ENCODE assay signal across 8 mouse cellular contexts in genomic region chr8:116946268-116946838, GRCm38 (mm10). TPM values are rescaled to one million over a fixed set of nuclear protein-coding genes. Genes with fewer than 3 reads are reported as not detected.
A peak's percentile ranks its signal among the peaks of the same experiment; 100 is the strongest.
DNase-seq lines count a peak whose midpoint lies in the region; ATAC-seq and TF ChIP-seq lines count a peak whose summit lies in the region.

No protein-coding gene starts in this region.

- peak overlapping the region; percentile 30; the same call in 1 of the 2 replicates for H3K27ac ChIP-seq in lung, embryonic 14.5 days (ENCODE audit: low read depth)

- peak overlapping the region; percentile 9; the same call in 1 of the 2 replicates for H3K9ac ChIP-seq in lung, embryonic 14.5 days

- WGBS in lung, embryonic 14.5 days, result 66% methylated on average over 21 of the region's 21 CpGs

- no peak overlapping the region for H3K4me3 ChIP-seq in lung, embryonic 14.5 days (ENCODE audit: low read depth, low read length)

- no peak for DNase-seq in lung, embryonic 14.5 days
- no peak for DNase-seq in lung, postnatal 25 days (ENCODE audit: low spot score)
- DNase-seq in frontal cortex, postnatal 14 days (ENCODE audit: low spot score in 2 of 2), result peak; percentile 37 to 42
- peak; percentile 8 to 27 for DNase-seq in kidney, postnatal 4 days
- no peak for DNase-seq in yolk sac, embryonic 10.5 days (ENCODE audit: low spot score)
- no peak for DNase-seq in cerebellum, adult 18-20 months
- DNase-seq in MN1 (ENCODE audit: low spot score), result no peak

- H3K9me3 ChIP-seq in lung, embryonic 14.5 days (ENCODE audit: low read depth, low read length), result no peaks in the 10 kb centered on the region

- ATAC-seq in lung, embryonic 14.5 days (ENCODE audit: insufficient read depth), result no peak
- ATAC-seq in monocyte, adult 5-6 weeks (replicated peaks; ENCODE audit: insufficient number of reproducible peaks, low FRiP score, low TSS enrichment, poor library complexity, severe bottlenecking), result peak; percentile 32

- peak overlapping the region; percentile 32 for H3K4me2 ChIP-seq in lung, embryonic 14.5 days

- 0 out of 2 replicates have a peak, but pooled peaks cover 7% of the 10 kb centered on the region for H3K4me1 ChIP-seq in lung, embryonic 14.5 days (ENCODE audit: insufficient read depth)

- no peak for TF ChIP-seq CTCF in lung, embryonic 14.5 days (IDR thresholded peaks at IDR 0.05; ENCODE audit: low read depth)

- no peaks in the 10 kb centered on the region for H3K27me3 ChIP-seq in lung, embryonic 14.5 days (ENCODE audit: insufficient read depth, low read length)

- no peaks in the 10 kb centered on the region for H3K36me3 ChIP-seq in lung, embryonic 14.5 days (ENCODE audit: insufficient read depth)

RNA-seq across cellular contexts. Expression of gene Atmin, which starts 3.2 kb away (rescaled TPM):
- 15.4 and 15.8 TPM in 2 replicates for polyA plus RNA-seq in lung, embryonic 14.5 days (2014; fragmentation: Nextera tagmentation; extraction: Ambion mirVana)
- 20.7 to 30.9 TPM (median 25.9 TPM) in 3 replicates for total RNA-seq in monocyte, adult 5-6 weeks (2017)

RNA-seq across cellular contexts. Expression of gene Cenpn, which starts 24.8 kb away (rescaled TPM):
- 53.9 and 58.9 TPM in 2 replicates for polyA plus RNA-seq in lung, embryonic 14.5 days (2014; fragmentation: Nextera tagmentation; extraction: Ambion mirVana)
- 0.58 to 1.9 TPM (median 1.1 TPM) in 3 replicates for total RNA-seq in monocyte, adult 5-6 weeks (2017)

RNA-seq across cellular contexts. Expression of gene Cmc2, which starts 25.1 kb away (rescaled TPM):
- 88.2 and 92.6 TPM in 2 replicates for polyA plus RNA-seq in lung, embryonic 14.5 days (2014; fragmentation: Nextera tagmentation; extraction: Ambion mirVana)
- total RNA-seq in monocyte, adult 5-6 weeks (2017), result 4.8 to 15.3 TPM (median 11.9 TPM) in 3 replicates

RNA-seq across cellular contexts. Expression of gene 1700030J22Rik, which starts 32.4 kb away (rescaled TPM):
- polyA plus RNA-seq in lung, embryonic 14.5 days (2014; fragmentation: Nextera tagmentation; extraction: Ambion mirVana), result 1.8 and 1.9 TPM in 2 replicates
- 0.29 to 1.3 TPM in 2 of 3 replicates, not detected in the other for total RNA-seq in monocyte, adult 5-6 weeks (2017)

RNA-seq across cellular contexts. Expression of gene Gcsh, which starts 47.0 kb away (rescaled TPM):
- polyA plus RNA-seq in lung, embryonic 14.5 days (2014; fragmentation: Nextera tagmentation; extraction: Ambion mirVana), result 142 and 143 TPM in 2 replicates
- 9.1 to 13.1 TPM (median 10.7 TPM) in 3 replicates for total RNA-seq in monocyte, adult 5-6 weeks (2017)

Comparison
In these comparisons a context has a peak if more than half of its experiments do, and no peak if none do; other contexts are left out.
1. DNase-seq: peak in frontal cortex, postnatal 14 days (2 of 2) and kidney, postnatal 4 days (2 of 2); none in lung, embryonic 14.5 days (single experiment), lung, postnatal 25 days (single experiment), yolk sac, embryonic 10.5 days (single experiment), cerebellum, adult 18-20 months (0 of 2) and MN1 (single experiment).